In the genomic region with DNA sequence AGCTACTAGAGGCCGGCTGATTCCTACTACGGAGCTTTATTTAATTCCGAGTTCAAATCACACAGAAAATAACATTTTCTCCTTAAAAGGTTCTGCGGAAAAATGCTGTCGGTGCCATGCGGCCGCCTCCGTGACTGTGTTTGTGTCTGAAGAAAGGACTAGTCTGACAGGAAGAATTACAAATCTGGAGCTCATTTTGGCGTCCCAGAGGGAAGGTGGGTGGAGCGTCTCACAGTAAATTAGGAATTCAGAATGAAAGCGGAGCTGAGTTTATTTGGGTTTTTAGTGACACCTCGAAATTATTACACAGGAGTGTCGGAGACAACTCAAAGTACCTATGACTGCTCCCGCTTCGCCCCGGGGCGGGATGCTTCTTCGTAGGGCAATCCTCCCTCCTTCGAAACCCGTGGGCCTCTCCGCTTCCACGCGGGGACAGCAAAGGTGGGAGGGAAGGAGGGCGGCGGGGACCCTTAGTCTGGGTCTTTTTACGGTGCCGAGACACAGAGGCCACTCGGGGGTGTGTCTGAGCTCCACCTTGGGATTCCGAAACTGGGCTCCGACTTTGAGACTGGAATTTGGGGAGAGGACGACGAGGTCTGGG, we compare ENCODE assay signal across 8 mouse cellular contexts. TPM values are rescaled to one million over a fixed set of nuclear protein-coding genes. Genes with fewer than 3 reads are reported as not detected.
DNase-seq lines count a peak whose midpoint lies in the region; ATAC-seq lines count a peak whose summit lies in the region.

No protein-coding gene starts in this region.

- H3K27ac ChIP-seq in heart, embryonic 13.5 days (replicated peaks): peak overlapping the region; percentile 58
- H3K27ac ChIP-seq in kidney, embryonic 16.5 days (ENCODE audit: low read length): peak overlapping the region; percentile 89
- H3K27ac ChIP-seq in limb, embryonic 15.5 days: peak overlapping the region; percentile 94

- H3K9ac ChIP-seq in heart, embryonic 13.5 days: peak overlapping the region; percentile 87
- H3K9ac ChIP-seq in kidney, embryonic 16.5 days (replicated peaks; ENCODE audit: low read length): peak overlapping the region; percentile 80
- H3K9ac ChIP-seq in limb, embryonic 15.5 days: peak overlapping the region; percentile 58

- peak; percentile 71 for DNase-seq in A20 (ENCODE audit: low read depth, low spot score)
- peak; percentile 38 for DNase-seq in adrenal gland, postnatal 25 days
- peak; percentile 68 for DNase-seq in testis, postnatal 10 days (ENCODE audit: low spot score)

- no peaks in the 10 kb centered on the region for H3K27me3 ChIP-seq in heart, embryonic 13.5 days (replicated peaks)
- H3K27me3 ChIP-seq in kidney, embryonic 16.5 days (ENCODE audit: insufficient read depth, low read length): no peaks in the 10 kb centered on the region
- H3K27me3 ChIP-seq in limb, embryonic 15.5 days: no peaks in the 10 kb centered on the region

- ATAC-seq in erythroid progenitor cell, adult 5-6 weeks (replicated peaks; ENCODE audit: low FRiP score, poor library complexity, severe bottlenecking): peak; percentile 8; the same call in 1 of the 2 replicates
- ATAC-seq in heart, embryonic 13.5 days (ENCODE audit: extremely low read depth, insufficient number of reproducible peaks, low FRiP score, low TSS enrichment): no peak
- ATAC-seq in kidney, embryonic 16.5 days (ENCODE audit: low FRiP score, low TSS enrichment): peak; percentile 0; the same call in 1 of the 2 replicates
- no peak for ATAC-seq in limb, embryonic 15.5 days (ENCODE audit: insufficient number of reproducible peaks, low FRiP score, low TSS enrichment, low read depth)
- 0 out of 2 replicates have a peak, but pooled peaks have one; percentile 2 for ATAC-seq in monocyte, adult 5-6 weeks (replicated peaks; ENCODE audit: insufficient number of reproducible peaks, low FRiP score, low TSS enrichment, poor library complexity, severe bottlenecking)

- peaks cover 38% of the 10 kb centered on the region for H3K4me1 ChIP-seq in heart, embryonic 13.5 days
- H3K4me1 ChIP-seq in kidney, embryonic 16.5 days (ENCODE audit: insufficient read depth, low read length): peaks cover 47% of the 10 kb centered on the region
- peaks cover 16% of the 10 kb centered on the region for H3K4me1 ChIP-seq in limb, embryonic 15.5 days

- H3K4me2 ChIP-seq in heart, embryonic 13.5 days: peak overlapping the region; percentile 91
- peak overlapping the region; percentile 99 for H3K4me2 ChIP-seq in kidney, embryonic 16.5 days (replicated peaks; ENCODE audit: low read depth, low read length)
- peak overlapping the region; percentile 94 for H3K4me2 ChIP-seq in limb, embryonic 15.5 days

- 1% methylated on average over 32 of the region's 32 CpGs for WGBS in heart, embryonic 13.5 days
- WGBS in kidney, embryonic 16.5 days: under 1% methylated on average over 32 of the region's 32 CpGs
- WGBS in limb, embryonic 15.5 days: under 1% methylated on average over 32 of the region's 32 CpGs

- peak overlapping the region; percentile 82 for H3K4me3 ChIP-seq in heart, embryonic 13.5 days
- H3K4me3 ChIP-seq in kidney, embryonic 16.5 days (ENCODE audit: low read length): peak overlapping the region; percentile 94
- peak overlapping the region; percentile 64 for H3K4me3 ChIP-seq in limb, embryonic 15.5 days

- H3K36me3 ChIP-seq in heart, embryonic 13.5 days: no peaks in the 10 kb centered on the region
- no peaks in the 10 kb centered on the region for H3K36me3 ChIP-seq in kidney, embryonic 16.5 days (ENCODE audit: insufficient read depth, low read length)
- H3K36me3 ChIP-seq in limb, embryonic 15.5 days: no peaks in the 10 kb centered on the region

- no peaks in the 10 kb centered on the region for H3K9me3 ChIP-seq in heart, embryonic 13.5 days
- H3K9me3 ChIP-seq in kidney, embryonic 16.5 days (ENCODE audit: low read length): no peaks in the 10 kb centered on the region
- no peaks in the 10 kb centered on the region for H3K9me3 ChIP-seq in limb, embryonic 15.5 days

RNA-seq across cellular contexts. Expression of a gene that starts 0.9 kb away (rescaled TPM):
- total RNA-seq in adrenal gland, postnatal 25 days (2021): 36.7 and 40.3 TPM in 2 replicates
- total RNA-seq in erythroid progenitor cell, adult 5-6 weeks (2015; ENCODE audit: low replicate concordance): 4.6 and 8.6 TPM in 2 replicates
- total RNA-seq in erythroid progenitor cell, adult 5-6 weeks (2017; ENCODE audit: low replicate concordance): 6.4 and 7.5 TPM in 2 replicates
- 23.5 and 25.4 TPM in 2 replicates for polyA plus RNA-seq in heart, embryonic 13.5 days (2015; fragmentation: Nextera tagmentation; extraction: Ambion mirVana)
- polyA plus RNA-seq in kidney, embryonic 16.5 days (2015; fragmentation: Nextera tagmentation; extraction: Ambion mirVana): 44.7 and 50.0 TPM in 2 replicates
- 29.1 and 31.6 TPM in 2 replicates for polyA plus RNA-seq in limb, embryonic 15.5 days (2015; fragmentation: Nextera tagmentation; extraction: Ambion mirVana)
- total RNA-seq in monocyte, adult 5-6 weeks (2017): 149 to 221 TPM (median 220 TPM) in 3 replicates

Comparison
In these comparisons a context has a peak if more than half of its experiments do, and no peak if none do; other contexts are left out.
1. ATAC-seq: peak in erythroid progenitor cell, adult 5-6 weeks (single experiment), kidney, embryonic 16.5 days (single experiment) and monocyte, adult 5-6 weeks (single experiment); none in heart, embryonic 13.5 days (single experiment) and limb, embryonic 15.5 days (single experiment).
2. Peak in every context shown above with its lines, with median percentiles within 50 percentile points of each other: DNase-seq, H3K27ac ChIP-seq, H3K4me2 ChIP-seq, H3K4me3 ChIP-seq and H3K9ac ChIP-seq.